Mouse (Mus musculus) activated CD4-positive, CD25-positive, alpha-beta regulatory T cell (primary cell): ENCODE measurements around the gene Med8. TPM values are rescaled to one million over a fixed set of nuclear protein-coding genes. Genes with fewer than 3 reads are reported as not detected.

Experiments used
- polyA plus RNA-seq, 2 experiments: library from polyadenylated mRNA; unstranded; fragments of 100-300 nt; shearing (Covaris generic); gene quantifications; one replicate each; pipeline ENCODE4 v1.2.1; 2017

Med8 gene
- polyA plus RNA-seq = 100 to 1,000 TPM; 109 to 134 TPM

DNA sequence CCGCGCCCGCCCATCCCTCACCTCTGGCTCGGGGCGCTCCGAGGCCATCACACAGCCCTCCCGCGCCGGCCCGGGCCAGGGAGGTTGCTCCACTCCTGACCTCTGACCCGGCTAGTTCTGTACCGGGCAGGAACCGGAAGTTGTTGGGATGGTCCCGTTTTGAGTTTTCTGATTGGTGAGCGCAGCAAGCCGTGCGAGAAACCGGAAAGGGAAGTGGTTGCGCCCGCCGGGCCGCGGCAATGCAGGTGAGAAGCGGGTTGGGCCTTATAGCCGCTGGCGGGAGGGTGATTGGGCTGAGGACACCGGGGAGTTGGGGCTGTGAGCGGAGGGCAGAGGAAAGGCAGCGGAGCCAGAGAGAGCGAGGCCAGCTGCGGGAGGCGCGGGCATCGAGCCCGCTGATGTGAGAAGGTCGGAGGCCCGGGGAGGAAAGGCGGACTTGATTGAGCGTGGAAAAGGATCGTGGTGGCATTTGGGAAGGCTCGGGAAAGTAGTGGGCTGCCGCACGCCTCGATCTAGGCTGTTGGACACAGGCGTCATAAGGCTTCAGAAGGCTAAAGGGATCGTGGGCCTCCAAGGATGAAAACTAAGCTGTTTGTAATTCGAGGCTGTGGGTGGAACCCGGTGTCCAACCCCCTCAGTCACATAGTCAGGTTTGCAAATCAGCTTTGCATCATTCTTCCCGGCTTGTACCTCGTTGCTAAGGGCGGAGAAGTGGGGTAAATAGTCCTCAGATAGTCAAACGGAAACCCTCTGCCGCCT lies at the start of gene Med8, which contains the start of gene Szt2:
Gene Med8, plus strand, starts transcription at position 196 of the 759 bp plus-strand sequence.
Gene Szt2, minus strand, starts transcription at position 132 of the 759 bp plus-strand sequence.

DNA sequence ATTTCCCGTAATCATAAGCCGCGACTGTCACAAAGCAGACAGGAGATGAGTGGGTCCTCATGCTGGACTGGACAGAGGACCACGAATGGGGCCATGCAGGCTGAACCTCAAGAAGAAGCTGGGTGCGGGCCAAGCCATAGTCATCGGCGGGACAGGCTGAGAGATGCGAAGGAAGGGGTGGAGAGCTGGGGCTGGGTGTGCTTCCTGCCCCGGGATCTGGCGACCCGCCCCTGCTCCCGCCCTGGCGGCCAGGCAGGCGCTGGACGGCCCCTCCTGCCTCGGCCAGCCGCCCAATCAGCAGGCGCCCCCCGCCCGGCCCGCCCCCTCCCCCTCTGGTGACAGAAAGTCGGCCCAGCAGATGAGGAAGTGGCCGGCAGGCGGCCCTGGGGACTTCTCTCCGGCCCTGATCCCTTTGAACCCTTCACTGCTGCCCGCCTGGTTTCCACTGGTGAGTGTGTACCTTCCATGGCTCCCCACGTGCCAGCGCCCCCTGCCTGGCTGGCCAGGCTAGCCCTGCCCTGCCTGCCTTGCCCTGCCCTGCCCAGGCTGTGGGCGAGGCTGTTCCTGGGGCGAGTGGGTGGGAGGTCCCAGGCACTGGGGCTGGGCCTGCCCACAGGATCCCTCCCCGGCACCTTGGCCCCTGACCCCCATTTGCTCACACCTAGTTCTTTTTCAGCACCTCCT lies 18.8 kb downstream of the Med8 start, which contains the start of gene Elovl1:
Gene Elovl1, plus strand, starts transcription at position 326 of the 684 bp plus-strand sequence.

DNA sequence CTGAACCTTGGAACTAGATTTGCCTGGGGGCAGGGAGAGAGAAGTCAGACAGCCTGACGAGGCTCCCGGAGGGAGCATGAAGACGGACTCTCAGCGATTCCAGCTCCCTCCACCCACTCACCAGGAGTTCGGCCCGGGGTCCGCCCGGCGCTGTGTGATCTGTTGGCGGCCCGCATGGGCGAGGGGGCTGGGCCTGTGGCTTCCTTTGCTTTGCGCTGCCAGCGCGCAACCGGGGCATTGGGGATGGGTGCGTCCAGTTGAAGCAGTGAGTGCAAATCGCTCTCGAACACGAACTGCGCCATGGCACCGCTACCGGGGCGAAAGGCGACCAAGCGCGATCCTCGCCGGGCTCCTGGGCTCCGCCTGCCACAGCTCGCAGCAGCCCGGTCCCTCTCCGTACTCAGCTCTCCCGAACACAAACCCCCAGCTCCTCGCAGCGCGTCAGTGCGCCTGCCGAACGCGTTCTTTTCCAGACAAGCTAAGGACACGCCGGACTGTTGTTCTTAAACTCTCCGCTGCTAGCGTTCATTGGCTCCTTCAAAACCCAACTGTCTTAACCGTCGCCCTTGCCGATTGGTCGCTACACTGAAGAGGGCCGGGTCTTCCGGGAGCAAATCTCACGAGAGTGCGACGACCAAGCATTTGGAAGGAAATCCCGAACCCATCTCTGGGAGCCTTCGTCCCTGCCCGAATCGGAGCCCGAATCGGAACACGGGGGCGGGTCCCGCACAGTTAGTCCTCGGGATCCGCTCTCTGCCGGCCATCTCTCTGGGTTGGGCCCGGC lies 27.9 kb downstream of the Med8 start, which contains the start of gene Cdc20:
Gene Cdc20, minus strand, starts transcription at position 533 of the 784 bp plus-strand sequence.

DNA sequence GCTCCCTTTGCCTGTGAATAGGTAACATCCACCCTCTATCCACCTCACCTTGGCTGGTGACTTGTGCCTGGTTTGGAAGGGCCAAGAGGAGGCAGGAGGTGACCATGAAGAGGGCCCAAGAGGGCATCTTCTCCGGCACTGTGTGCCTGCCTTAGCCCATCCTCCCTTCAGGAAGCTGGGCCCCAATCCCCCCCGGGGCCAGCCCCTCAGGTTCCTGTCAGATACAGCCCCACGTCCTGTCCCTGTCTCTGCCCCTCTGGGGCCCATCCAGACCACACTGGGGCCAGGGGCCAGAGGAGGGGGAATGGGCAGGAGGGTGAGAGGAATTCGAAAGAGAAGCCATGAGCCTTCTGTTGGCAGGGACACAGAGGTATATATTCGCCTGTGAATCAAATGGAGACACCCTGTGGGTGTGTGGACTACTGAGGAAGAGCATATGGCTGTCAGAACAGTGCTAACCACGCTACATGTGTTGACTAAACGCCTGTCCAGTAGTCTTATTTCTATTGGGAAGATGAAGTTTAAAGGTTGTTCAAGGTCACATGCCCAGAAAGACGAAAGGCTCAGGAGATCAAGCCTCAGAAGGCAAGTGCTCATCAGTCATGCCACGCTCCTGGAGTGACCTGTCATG lies 48.3 kb downstream of the Med8 start, which contains the start of gene Mpl:
Gene Mpl, minus strand, starts transcription at position 169 of the 631 bp plus-strand sequence.

Other genes starting within 250 kb of the Med8 start
- gene Kdm4a, start 229.3 kb upstream of the Med8 start, polyA plus RNA-seq = 10 to 100 TPM; 26.3 to 48.7 TPM
- 1 to 10 TPM in 1 of 2 experiments, under 1 TPM in 1; 0.13 to 2.1 TPM for gene Ptprf, start 117.9 kb upstream of the Med8 start, polyA plus RNA-seq
- gene Szt2, start 64 bp upstream of the Med8 start, polyA plus RNA-seq = 10 to 100 TPM; 10.9 to 11.1 TPM
- 100 to 1,000 TPM; 140 to 166 TPM for gene Elovl1, start 18.8 kb downstream of the Med8 start, polyA plus RNA-seq
- 10 to 100 TPM; 25.7 to 25.9 TPM for gene Cdc20, start 28.0 kb downstream of the Med8 start, polyA plus RNA-seq
- gene Mpl, start 48.2 kb downstream of the Med8 start, polyA plus RNA-seq = under 1 TPM; 0.11 to 0.17 TPM
- under 1 TPM in 1 of 2 experiments, not detected in 1; 0.10 TPM for gene Tie1, start 80.7 kb downstream of the Med8 start, polyA plus RNA-seq
- gene 2610528J11Rik, start 117.7 kb downstream of the Med8 start, polyA plus RNA-seq = not detected
- under 1 TPM in 1 of 2 experiments, not detected in 1; 0.33 TPM for gene Tmem125, start 134.7 kb downstream of the Med8 start, polyA plus RNA-seq
- under 1 TPM in 1 of 2 experiments, not detected in 1; 0.10 TPM for gene Cfap57, start 211.4 kb downstream of the Med8 start, polyA plus RNA-seq
- gene Ebna1bp2, start 211.5 kb downstream of the Med8 start, polyA plus RNA-seq = 100 to 1,000 TPM; 131 to 185 TPM
- gene Olfr62, start 249.6 kb downstream of the Med8 start, polyA plus RNA-seq = not detected